Mouse (Mus musculus): ENCODE measurements around the gene Zfp990. TPM values are rescaled to one million over a fixed set of nuclear protein-coding genes. Genes with fewer than 3 reads are reported as not detected.
"Not testable (repeated sequence)": the region's sequence is repeated elsewhere in the genome, so short reads cannot be mapped to it uniquely, and the experiment has no call there.

Gene Zfp990
- polyA plus RNA-seq, 1 experiment from 2014 or later, result not detected

- not testable (repeated sequence) for H3K4me2 ChIP-seq; ATAC-seq (replicated peaks)
- 73% methylated on average over 6 of the region's 6 CpGs for WGBS
Measured at GRCm38 (mm10) chr4:145545734-145546349, 35.3 kb downstream of the Zfp990 start.

GRCm38 (mm10) chr4:145546477-145546876, 35.9 kb downstream of the Zfp990 start:
- H3K4me2 ChIP-seq; ATAC-seq (replicated peaks); H3K36me3 ChIP-seq (replicated peaks); H3K4me3 ChIP-seq; H3K4me1 ChIP-seq; H3K27me3 ChIP-seq (replicated peaks); H3K9ac ChIP-seq; H3K27ac ChIP-seq: not testable (repeated sequence)
- WGBS, result 89% methylated on average over 3 of the region's 3 CpGs
- peaks cover 25% of the 10 kb centered on the region for H3K9me3 ChIP-seq

More at GRCm38 (mm10) chr4:145545734-145546349, 35.3 kb downstream of the Zfp990 start:
- not testable (repeated sequence) for H3K27ac ChIP-seq; H3K4me3 ChIP-seq; H3K27me3 ChIP-seq (replicated peaks); H3K9ac ChIP-seq; H3K4me1 ChIP-seq; H3K36me3 ChIP-seq (replicated peaks)
- H3K9me3 ChIP-seq, result peaks cover 28% of the 10 kb centered on the region

DNA sequence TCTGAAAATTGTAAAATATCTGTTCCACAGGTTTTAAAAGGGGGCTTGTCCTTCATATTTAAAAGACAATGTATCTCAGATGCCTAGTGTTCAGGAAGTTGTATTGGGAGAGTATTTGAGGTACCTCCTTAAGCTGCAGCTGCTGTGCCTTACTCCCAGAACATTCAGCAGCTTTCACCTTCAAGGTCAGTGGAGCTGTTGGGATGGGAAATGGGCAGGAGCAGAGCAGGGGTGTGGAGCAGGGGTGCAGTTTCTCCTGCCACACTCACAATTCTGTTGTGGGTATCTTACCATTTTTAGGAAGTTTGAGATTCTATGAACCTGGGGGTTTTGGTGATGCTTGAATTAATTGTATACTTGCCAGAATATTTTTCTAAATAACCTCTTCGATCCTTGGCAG, 46.1 kb downstream of the Zfp990 start:
- WGBS, result 58% methylated on average over 1 of the region's 1 CpGs
- H3K4me2 ChIP-seq, result no peak overlapping the region
- no peak for ATAC-seq (replicated peaks)
- no peak overlapping the region for H3K4me3 ChIP-seq
- no peak overlapping the region for H3K27ac ChIP-seq
- H3K27me3 ChIP-seq (replicated peaks), result no peaks in the 10 kb centered on the region
- peaks cover 44% of the 10 kb centered on the region for H3K9me3 ChIP-seq
- H3K9ac ChIP-seq, result no peak overlapping the region
- no peaks in the 10 kb centered on the region for H3K4me1 ChIP-seq
- 0 out of 2 replicates have a peak, but pooled peaks cover 2% of the 10 kb centered on the region for H3K36me3 ChIP-seq (replicated peaks)

GRCm38 (mm10) chr4:145559505-145560099, 49.0 kb downstream of the Zfp990 start:
- peaks cover 32% of the 10 kb centered on the region for H3K9me3 ChIP-seq
- 42% methylated on average over 3 of the region's 3 CpGs for WGBS

GRCm38 (mm10) chr4:145564111-145564821, 53.7 kb downstream of the Zfp990 start:
- H3K4me2 ChIP-seq, result no peak overlapping the region
- H3K9ac ChIP-seq, result no peak overlapping the region
- H3K27me3 ChIP-seq (replicated peaks), result no peaks in the 10 kb centered on the region
- H3K27ac ChIP-seq, result no peak overlapping the region
- no peak overlapping the region for H3K4me3 ChIP-seq
- 0 out of 2 replicates have a peak, but pooled peaks cover 3% of the 10 kb centered on the region for H3K36me3 ChIP-seq (replicated peaks)
- no peak for ATAC-seq (replicated peaks)
- WGBS, result 67% methylated on average over 3 of the region's 3 CpGs
- peaks cover 21% of the 10 kb centered on the region for H3K9me3 ChIP-seq
- H3K4me1 ChIP-seq, result no peaks in the 10 kb centered on the region

More at GRCm38 (mm10) chr4:145559505-145560099, 49.0 kb downstream of the Zfp990 start:
- H3K27me3 ChIP-seq (replicated peaks), result no peaks in the 10 kb centered on the region
- no peak overlapping the region for H3K27ac ChIP-seq
- H3K4me2 ChIP-seq, result no peak overlapping the region
- ATAC-seq (replicated peaks), result no peak
- H3K4me3 ChIP-seq, result no peak overlapping the region
- H3K4me1 ChIP-seq, result no peaks in the 10 kb centered on the region
- no peak overlapping the region for H3K9ac ChIP-seq
- H3K36me3 ChIP-seq (replicated peaks), result 0 out of 2 replicates have a peak, but pooled peaks cover 3% of the 10 kb centered on the region

DNA sequence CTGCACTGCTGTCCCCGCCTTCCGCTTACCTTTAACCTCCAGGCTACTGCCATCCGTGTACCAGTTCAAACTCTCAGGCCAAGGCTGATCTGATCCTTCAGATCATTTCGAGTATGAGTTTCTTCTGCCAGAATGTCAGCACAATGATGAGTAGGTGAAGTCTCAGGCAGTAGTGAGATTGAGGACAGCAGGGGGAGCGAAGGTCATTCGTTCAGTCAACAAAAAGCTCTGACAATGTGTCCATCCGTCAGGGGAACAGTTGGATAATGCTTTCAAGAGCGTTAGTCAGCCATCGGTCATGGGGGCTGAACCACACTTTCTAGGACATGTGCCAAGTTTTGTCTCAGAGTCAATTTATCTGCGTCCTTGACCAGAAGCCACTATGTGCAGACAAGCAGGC, 59.9 kb downstream of the Zfp990 start:
- not testable (repeated sequence) for H3K4me3 ChIP-seq; H3K4me1 ChIP-seq; H3K27me3 ChIP-seq (replicated peaks); H3K9ac ChIP-seq; H3K4me2 ChIP-seq; ATAC-seq (replicated peaks); H3K27ac ChIP-seq; H3K36me3 ChIP-seq (replicated peaks)
- peaks cover 13% of the 10 kb centered on the region for H3K9me3 ChIP-seq
- 94% methylated on average over 9 of the region's 10 CpGs for WGBS

GRCm38 (mm10) chr4:145576623-145577022, 66.1 kb downstream of the Zfp990 start:
- not testable (repeated sequence) for ATAC-seq (replicated peaks); H3K4me3 ChIP-seq; H3K9me3 ChIP-seq; H3K36me3 ChIP-seq (replicated peaks); H3K4me2 ChIP-seq; H3K4me1 ChIP-seq; H3K9ac ChIP-seq; H3K27ac ChIP-seq; H3K27me3 ChIP-seq (replicated peaks)
- WGBS, result 89% methylated on average over 8 of the region's 8 CpGs

- H3K4me2 ChIP-seq; H3K9me3 ChIP-seq; H3K27me3 ChIP-seq (replicated peaks); ATAC-seq (replicated peaks); H3K4me1 ChIP-seq; H3K27ac ChIP-seq; H3K4me3 ChIP-seq; H3K9ac ChIP-seq; H3K36me3 ChIP-seq (replicated peaks): not testable (repeated sequence)
- 95% methylated on average over 1 of the region's 1 CpGs for WGBS
Measured at GRCm38 (mm10) chr4:145580333-145580732, 69.8 kb downstream of the Zfp990 start.

DNA sequence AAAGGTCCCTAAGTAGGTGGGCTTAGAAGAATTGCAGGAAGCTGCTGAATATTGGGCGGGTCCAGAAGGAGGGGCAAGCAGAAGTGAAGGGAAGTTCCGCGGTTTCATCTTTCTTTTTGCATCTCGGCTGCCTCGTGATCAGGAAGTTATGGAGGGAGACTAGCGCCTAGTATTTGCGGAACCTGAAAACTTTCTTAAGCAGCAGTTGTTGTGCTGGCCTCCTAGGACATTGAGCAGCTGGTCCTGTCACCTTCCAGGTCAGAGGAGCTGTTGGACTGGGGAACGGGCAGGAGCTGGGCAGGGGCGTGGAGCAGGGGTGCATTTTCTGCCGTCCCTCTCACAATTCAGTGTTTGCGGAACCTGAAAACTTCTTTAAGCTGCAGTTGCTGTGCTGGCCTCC, 74.5 kb downstream of the Zfp990 start, which contains the start of gene Gm13212:
Gene Gm13212, plus strand, starts transcription at position 89 of the 400 bp plus-strand sequence.
- not testable (repeated sequence) for H3K9me3 ChIP-seq; H3K9ac ChIP-seq; H3K27me3 ChIP-seq (replicated peaks); H3K4me3 ChIP-seq; H3K4me2 ChIP-seq; ATAC-seq (replicated peaks); H3K27ac ChIP-seq; H3K36me3 ChIP-seq (replicated peaks); H3K4me1 ChIP-seq
- WGBS, result 31% methylated on average over 11 of the region's 11 CpGs

GRCm38 (mm10) chr4:145586046-145586445, 75.5 kb downstream of the Zfp990 start:
- H3K9me3 ChIP-seq; H3K27ac ChIP-seq; ATAC-seq (replicated peaks); H3K4me3 ChIP-seq; H3K4me1 ChIP-seq; H3K36me3 ChIP-seq (replicated peaks); H3K9ac ChIP-seq; H3K27me3 ChIP-seq (replicated peaks); H3K4me2 ChIP-seq: not testable (repeated sequence)
- WGBS, result 80% methylated on average over 2 of the region's 2 CpGs

All from midbrain, embryonic 15.5 days (tissue).